Mouse (Mus musculus) stomach, postnatal 0 days (tissue): ENCODE measurements around the gene Zfp366.

Source experiments
- CTCF ChIP-seq: IDR thresholded peaks from 2 replicates; pipeline ENCODE4 v1.5.1; 2016; ENCODE audit warnings: antibody characterized with exemption, low read depth, mild to moderate bottlenecking, moderate library complexity
- EP300 ChIP-seq: optimal IDR thresholded peaks from 2 replicates; pipeline ENCODE3; 2016; ENCODE audit warnings: antibody characterized with exemption

- TF ChIP-seq CTCF: no peak
- no peak for TF ChIP-seq EP300
Observed at GRCm38 (mm10) chr13:99169401-99169800, 15.2 kb upstream of the Zfp366 start.
